Mouse (Mus musculus) ovary, postnatal 10 days (tissue): ENCODE measurements around the gene Kifc1.

Experiments used
- DNase-seq: peaks from one replicate; pipeline ENCODE4 v3.0.0; 2022; ENCODE audit warnings: low spot score

Gene Kifc1

DNA sequence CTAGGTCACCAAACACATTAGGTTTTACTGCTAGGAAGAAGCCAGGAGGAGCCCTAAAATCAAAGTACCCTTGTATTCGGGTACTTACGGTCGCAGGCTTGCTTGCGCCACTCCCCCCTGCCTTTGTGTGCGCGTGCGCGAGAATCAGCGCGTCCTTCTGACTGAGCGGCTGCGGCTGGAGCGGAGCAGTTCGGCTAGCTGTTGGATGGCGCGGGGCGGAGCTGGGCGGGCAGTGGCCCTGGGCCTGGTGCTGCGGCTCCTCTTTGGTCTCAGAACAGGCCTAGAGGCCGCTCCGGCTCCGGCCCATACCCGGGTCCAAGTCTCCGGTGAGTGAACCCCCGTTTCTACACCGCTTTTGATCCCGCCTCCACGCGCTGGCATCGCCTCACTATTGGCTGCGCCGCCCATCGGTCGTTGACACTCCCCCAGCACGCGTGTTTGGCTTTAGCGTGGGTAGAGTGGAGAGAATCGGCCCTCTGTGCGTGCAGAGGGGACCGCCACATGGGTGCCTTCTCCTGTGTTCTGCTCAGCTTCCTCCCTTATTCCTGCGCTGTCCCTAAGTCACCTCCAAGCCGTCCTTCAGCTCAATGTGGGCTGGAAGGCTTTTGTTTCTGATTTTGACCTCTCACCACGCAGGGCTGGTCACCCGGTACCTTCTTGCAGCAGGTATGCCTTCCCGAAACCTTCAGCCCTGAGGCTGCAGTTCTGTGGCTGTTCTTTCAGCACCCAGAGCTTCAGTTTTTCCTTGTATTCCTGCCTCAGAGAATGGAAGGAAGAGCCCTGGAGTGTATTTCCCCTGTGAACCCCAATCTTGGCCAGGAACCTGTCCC is 47.3 kb downstream of the Kifc1 start, which contains the start of gene Cd320:
Gene Cd320, plus strand, starts transcription at position 126 of the 830 bp plus-strand sequence.
- peak; percentile 80 for DNase-seq

DNA sequence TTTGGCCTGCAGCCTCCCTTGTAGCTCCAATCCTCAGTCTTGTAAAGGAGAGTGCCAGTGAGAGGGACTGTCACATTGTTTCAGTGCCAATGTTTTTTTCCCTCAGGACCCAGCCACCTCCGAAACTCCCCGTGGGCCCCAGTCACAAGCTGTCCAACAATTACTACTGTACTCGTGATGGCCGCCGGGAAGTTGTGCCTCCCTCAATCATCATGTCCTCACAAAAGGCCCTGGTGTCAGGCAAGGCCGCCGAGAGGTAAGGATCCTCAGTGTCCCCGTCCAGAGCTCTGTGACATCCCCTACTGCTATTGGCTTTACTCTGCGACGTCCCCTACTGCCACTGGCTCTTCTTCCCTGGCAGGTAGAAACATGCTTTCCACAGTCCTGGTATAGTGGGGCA is 60.9 kb downstream of the Kifc1 start:
- no peak for DNase-seq

DNA sequence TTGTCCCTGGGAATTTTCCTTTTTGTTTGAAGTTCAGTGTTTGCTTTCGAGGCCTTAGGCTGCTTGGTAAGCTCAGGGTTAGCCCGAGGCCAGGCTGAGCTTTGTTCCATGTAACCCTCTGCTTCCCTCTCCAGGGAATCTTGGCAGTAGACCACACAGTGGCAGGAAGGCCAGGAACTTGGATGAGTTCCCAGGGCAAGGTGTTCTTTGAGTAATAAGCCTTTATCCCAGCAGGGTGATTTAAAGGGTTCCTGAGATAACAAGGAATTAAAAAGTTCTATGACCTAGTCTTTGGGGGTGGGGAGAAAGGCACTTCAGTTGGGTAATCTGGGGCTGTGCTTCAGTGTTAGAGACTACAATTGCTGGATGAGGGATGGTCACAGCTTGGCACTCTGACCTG is 61.6 kb downstream of the Kifc1 start:
- DNase-seq: no peak

DNA sequence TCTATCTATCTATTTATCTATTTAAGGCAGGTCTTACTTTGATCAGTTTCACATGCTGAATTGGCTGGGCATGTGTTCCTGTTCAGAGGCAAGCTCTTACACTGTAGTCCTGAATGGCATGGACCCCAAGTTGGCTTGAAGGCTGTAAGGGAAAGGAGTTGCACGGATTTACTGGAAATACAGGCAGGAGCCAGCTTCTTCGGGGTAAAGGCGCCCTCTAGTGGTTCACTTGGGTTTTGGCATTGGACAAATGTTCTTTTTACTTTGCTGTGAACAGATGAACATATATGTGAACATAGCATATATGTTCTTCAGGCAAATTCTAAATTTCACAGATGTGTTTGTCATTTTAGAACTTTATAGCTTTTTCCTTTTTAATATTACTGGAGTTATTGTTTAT is 63.6 kb downstream of the Kifc1 start:
- DNase-seq: peak; percentile 52
